Mouse (Mus musculus): Measurements from ENCODE around the gene Ddx39b. TPM values are rescaled to one million over a fixed set of nuclear protein-coding genes. Genes with fewer than 3 reads are reported as not detected.

Gene Ddx39b
- polyA plus RNA-seq, 1 experiment from 2014 or later: 672 TPM

GRCm38 (mm10) chr17:35235614-35236389 lies 5.7 kb upstream of the Ddx39b start, which contains the start of gene Nfkbil1:
Nfkbil1 (minus strand) TSS chr17:35235792.
- H3K27ac ChIP-seq (ENCODE audit: low read depth, low read length): peak within 1 kb of the TSS; percentile 91
- H3K4me3 ChIP-seq (ENCODE audit: low read depth, low read length): peak within 1 kb of the TSS; percentile 64
- peaks cover 2% of the 10 kb centered on the region; the same call in 1 of the 2 replicates for H3K36me3 ChIP-seq (ENCODE audit: control insufficient read depth, insufficient read depth, low read length)
- H3K9ac ChIP-seq (ENCODE audit: low read length): peak within 1 kb of the TSS; percentile 89
- H3K9me3 ChIP-seq (ENCODE audit: control insufficient read depth, low read length): no peaks in the 10 kb centered on the region
- peak; percentile 76 for ATAC-seq (ENCODE audit: insufficient read depth, low FRiP score, low TSS enrichment)
- 0% methylated on average over 35 of the region's 35 CpGs for WGBS
- DNase-seq (ENCODE audit: low spot score): peak; percentile 93
- peak within 1 kb of the TSS; percentile 90 for H3K4me2 ChIP-seq (ENCODE audit: low read depth)
- no peaks in the 10 kb centered on the region for H3K27me3 ChIP-seq (ENCODE audit: control insufficient read depth, insufficient read depth, low read length)
- H3K4me1 ChIP-seq (ENCODE audit: control insufficient read depth, insufficient read depth, low read length): peaks cover 7% of the 10 kb centered on the region

- WGBS: under 1% methylated on average over 18 of the region's 18 CpGs
- peak overlapping the region; percentile 91 for H3K27ac ChIP-seq (ENCODE audit: low read depth, low read length)
- peak overlapping the region; percentile 90 for H3K4me2 ChIP-seq (ENCODE audit: low read depth)
- ATAC-seq (ENCODE audit: insufficient read depth, low FRiP score, low TSS enrichment): peak; percentile 60
- peak; percentile 96 for DNase-seq (ENCODE audit: low spot score)
- H3K36me3 ChIP-seq (ENCODE audit: control insufficient read depth, insufficient read depth, low read length): peaks cover 2% of the 10 kb centered on the region; the same call in 1 of the 2 replicates
- H3K9me3 ChIP-seq (ENCODE audit: control insufficient read depth, low read length): no peaks in the 10 kb centered on the region
- H3K4me1 ChIP-seq (ENCODE audit: control insufficient read depth, insufficient read depth, low read length): peaks cover 9% of the 10 kb centered on the region
- H3K9ac ChIP-seq (ENCODE audit: low read length): peak overlapping the region; percentile 89
- H3K27me3 ChIP-seq (ENCODE audit: control insufficient read depth, insufficient read depth, low read length): no peaks in the 10 kb centered on the region
- peak overlapping the region; percentile 64 for H3K4me3 ChIP-seq (ENCODE audit: low read depth, low read length)
Measured at GRCm38 (mm10) chr17:35236390-35236746, 5.2 kb upstream of the Ddx39b start.

- peaks cover 9% of the 10 kb centered on the region for H3K4me1 ChIP-seq (ENCODE audit: control insufficient read depth, insufficient read depth, low read length)
- peaks cover 2% of the 10 kb centered on the region; the same call in 1 of the 2 replicates for H3K36me3 ChIP-seq (ENCODE audit: control insufficient read depth, insufficient read depth, low read length)
- H3K9me3 ChIP-seq (ENCODE audit: control insufficient read depth, low read length): no peaks in the 10 kb centered on the region
- no peaks in the 10 kb centered on the region for H3K27me3 ChIP-seq (ENCODE audit: control insufficient read depth, insufficient read depth, low read length)
- 89% methylated on average over 9 of the region's 9 CpGs for WGBS
- peak overlapping the region; percentile 64 for H3K4me3 ChIP-seq (ENCODE audit: low read depth, low read length)
- H3K27ac ChIP-seq (ENCODE audit: low read depth, low read length): no peak overlapping the region
- H3K4me2 ChIP-seq (ENCODE audit: low read depth): peak overlapping the region; percentile 90
- DNase-seq (ENCODE audit: low spot score) (no peak), ATAC-seq (ENCODE audit: insufficient read depth, low FRiP score, low TSS enrichment) (no peak)
- H3K9ac ChIP-seq (ENCODE audit: low read length): peak overlapping the region; percentile 89
Measured at GRCm38 (mm10) chr17:35236996-35237395, 4.5 kb upstream of the Ddx39b start.

- ATAC-seq (ENCODE audit: insufficient read depth, low FRiP score, low TSS enrichment) (no peak), DNase-seq (ENCODE audit: low spot score) (no peak)
- Histone ChIP-seq H3K4me1 (ENCODE audit: control insufficient read depth, insufficient read depth, low read length) (peaks cover 9% of the 10 kb centered on the region), H3K27me3 (ENCODE audit: control insufficient read depth, insufficient read depth, low read length) (no peaks in the 10 kb centered on the region), H3K9me3 (ENCODE audit: control insufficient read depth, low read length) (no peaks in the 10 kb centered on the region), H3K4me2 (ENCODE audit: low read depth) (no peak overlapping the region), H3K27ac (ENCODE audit: low read depth, low read length) (no peak overlapping the region), H3K4me3 (ENCODE audit: low read depth, low read length) (no peak overlapping the region), H3K36me3 (ENCODE audit: control insufficient read depth, insufficient read depth, low read length) (peaks cover 2% of the 10 kb centered on the region; the same call in 1 of the 2 replicates), H3K9ac (ENCODE audit: low read length) (no peak overlapping the region)
- WGBS: 89% methylated on average over 12 of the region's 12 CpGs
Measured at GRCm38 (mm10) chr17:35237504-35237903, 4.0 kb upstream of the Ddx39b start.

- Histone ChIP-seq H3K4me1 (ENCODE audit: control insufficient read depth, insufficient read depth, low read length) (peaks cover 22% of the 10 kb centered on the region), H3K27me3 (ENCODE audit: control insufficient read depth, insufficient read depth, low read length) (no peaks in the 10 kb centered on the region), H3K36me3 (ENCODE audit: control insufficient read depth, insufficient read depth, low read length) (peaks cover 14% of the 10 kb centered on the region), H3K9ac (ENCODE audit: low read length) (no peak overlapping the region), H3K4me2 (ENCODE audit: low read depth) (no peak overlapping the region), H3K27ac (ENCODE audit: low read depth, low read length) (no peak overlapping the region), H3K4me3 (ENCODE audit: low read depth, low read length) (no peak overlapping the region), H3K9me3 (ENCODE audit: control insufficient read depth, low read length) (no peaks in the 10 kb centered on the region)
- ATAC-seq (ENCODE audit: insufficient read depth, low FRiP score, low TSS enrichment): no peak
- WGBS: 82% methylated on average over 5 of the region's 5 CpGs
- no peak for DNase-seq (ENCODE audit: low spot score)
Measured at GRCm38 (mm10) chr17:35239700-35240099, 1.8 kb upstream of the Ddx39b start.

- no peak for DNase-seq (ENCODE audit: low spot score)
- 33% methylated on average over 12 of the region's 12 CpGs for WGBS
Measured at GRCm38 (mm10) chr17:35240384-35241304, 902 bp upstream of the Ddx39b start.

GRCm38 (mm10) chr17:35242015-35242941 lies 732 bp downstream of the Ddx39b start:
- Histone ChIP-seq H3K36me3 (ENCODE audit: control insufficient read depth, insufficient read depth, low read length) (peaks cover 31% of the 10 kb centered on the region), H3K4me1 (ENCODE audit: control insufficient read depth, insufficient read depth, low read length) (peaks cover 27% of the 10 kb centered on the region), H3K4me2 (ENCODE audit: low read depth) (peak overlapping the region; percentile 89), H3K9me3 (ENCODE audit: control insufficient read depth, low read length) (no peaks in the 10 kb centered on the region), H3K27ac (ENCODE audit: low read depth, low read length) (peak overlapping the region; percentile 95), H3K27me3 (ENCODE audit: control insufficient read depth, insufficient read depth, low read length) (no peaks in the 10 kb centered on the region), H3K4me3 (ENCODE audit: low read depth, low read length) (peak overlapping the region; percentile 82), H3K9ac (ENCODE audit: low read length) (peak overlapping the region; percentile 100)
- under 1% methylated on average over 51 of the region's 55 CpGs for WGBS
- peak; percentile 77 for ATAC-seq (ENCODE audit: insufficient read depth, low FRiP score, low TSS enrichment)
- peak; percentile 80 for DNase-seq (ENCODE audit: low spot score)

More at GRCm38 (mm10) chr17:35240384-35241304, 902 bp upstream of the Ddx39b start:
- Histone ChIP-seq H3K4me1 (ENCODE audit: control insufficient read depth, insufficient read depth, low read length) (peaks cover 28% of the 10 kb centered on the region), H3K9ac (ENCODE audit: low read length) (peak overlapping the region; percentile 100), H3K36me3 (ENCODE audit: control insufficient read depth, insufficient read depth, low read length) (peaks cover 20% of the 10 kb centered on the region), H3K27me3 (ENCODE audit: control insufficient read depth, insufficient read depth, low read length) (no peaks in the 10 kb centered on the region), H3K27ac (ENCODE audit: low read depth, low read length) (peak overlapping the region; percentile 95), H3K9me3 (ENCODE audit: control insufficient read depth, low read length) (no peaks in the 10 kb centered on the region), H3K4me3 (ENCODE audit: low read depth, low read length) (peak overlapping the region; percentile 82), H3K4me2 (ENCODE audit: low read depth) (peak overlapping the region; percentile 89)
- ATAC-seq (ENCODE audit: insufficient read depth, low FRiP score, low TSS enrichment): peak; percentile 3; the same call in 1 of the 2 replicates

- Histone ChIP-seq H3K9me3 (ENCODE audit: control insufficient read depth, low read length) (no peaks in the 10 kb centered on the region), H3K9ac (ENCODE audit: low read length) (peak overlapping the region; percentile 100), H3K4me3 (ENCODE audit: low read depth, low read length) (peak overlapping the region; percentile 82), H3K4me2 (ENCODE audit: low read depth) (peak overlapping the region; percentile 89), H3K27ac (ENCODE audit: low read depth, low read length) (peak overlapping the region; percentile 95), H3K4me1 (ENCODE audit: control insufficient read depth, insufficient read depth, low read length) (peaks cover 27% of the 10 kb centered on the region), H3K36me3 (ENCODE audit: control insufficient read depth, insufficient read depth, low read length) (peaks cover 34% of the 10 kb centered on the region), H3K27me3 (ENCODE audit: control insufficient read depth, insufficient read depth, low read length) (no peaks in the 10 kb centered on the region)
- 5% methylated on average over 16 of the region's 16 CpGs for WGBS
- ATAC-seq (ENCODE audit: insufficient read depth, low FRiP score, low TSS enrichment) (no peak), DNase-seq (ENCODE audit: low spot score) (peak; percentile 67)
Measured at GRCm38 (mm10) chr17:35243086-35243485, 1.5 kb downstream of the Ddx39b start.
